Mouse (Mus musculus) kidney, embryonic 14.5 days (tissue): ENCODE measurements at regions not wholly inside any gene's neighbourhood (a gene's known extent, or its start where the extent isn't known, plus 50 kb on each side); places are given as distances from the start of the nearest gene placed in this dataset.
A peak's percentile ranks its signal among the peaks of the same experiment; 100 is the strongest.

ENCODE experiments used
- ATAC-seq: fragments of 200-750 bp; cut with Nextera tagmentation; 2 replicates; pipeline ENCODE4 v1.8.0; 2017; ENCODE audit warnings: moderate number of reproducible peaks, mild to moderate bottlenecking, moderate TSS enrichment, moderate library complexity; ENCODE audit not compliant: low FRiP score, low TSS enrichment
- H3K27ac ChIP-seq: fragments of 300-500 bp; sonication (generic); 2 replicates; pipeline ENCODE4 v1.5.1; 2014; ENCODE audit warnings: low read depth, mild to moderate bottlenecking, low read length, moderate library complexity, mixed read lengths
- H3K27me3 ChIP-seq: fragments of 300-500 bp; sonication (generic); 2 replicates; pipeline ENCODE4 v1.6.1; 2014; ENCODE audit warnings: mild to moderate bottlenecking, low read length; ENCODE audit not compliant: control insufficient read depth, insufficient read depth
- H3K36me3 ChIP-seq: fragments of 300-500 bp; sonication (generic); 2 replicates; pipeline ENCODE4 v1.6.1; 2014; ENCODE audit warnings: low read length, mixed read lengths; ENCODE audit not compliant: control insufficient read depth, insufficient read depth
- H3K4me1 ChIP-seq: fragments of 300-500 bp; sonication (generic); 2 replicates; pipeline ENCODE4 v1.6.1; 2014; ENCODE audit warnings: low read length, mixed read lengths; ENCODE audit not compliant: control insufficient read depth, insufficient read depth
- H3K4me2 ChIP-seq: fragments of 300-500 bp; sonication (generic); replicated peaks from 2 replicates; pipeline ENCODE4 v1.6.1; 2014; ENCODE audit warnings: low read depth, mild to moderate bottlenecking, low read length
- H3K4me3 ChIP-seq: fragments of 300-500 bp; sonication (generic); 2 replicates; pipeline ENCODE4 v1.5.1; 2014; ENCODE audit warnings: mild to moderate bottlenecking, low read length
- H3K9ac ChIP-seq: fragments of 300-500 bp; sonication (generic); 2 replicates; pipeline ENCODE4 v1.6.1; 2014; ENCODE audit warnings: low read depth, mild to moderate bottlenecking, low read length, moderate library complexity
- H3K9me3 ChIP-seq: fragments of 300-500 bp; sonication (generic); 2 replicates; pipeline ENCODE4 v1.6.1; 2016; ENCODE audit warnings: low read length; ENCODE audit not compliant: control insufficient read depth
- WGBS: fragments of 180-500 bp; shearing (Covaris S2); extraction: QIAGEN DNeasy Blood & Tissue Kit; methylation state at CpG from one replicate; pipeline ENCODE4 v1.1.7; 2014; 5-methylcytosine and 5-hydroxymethylcytosine counted together

DNA sequence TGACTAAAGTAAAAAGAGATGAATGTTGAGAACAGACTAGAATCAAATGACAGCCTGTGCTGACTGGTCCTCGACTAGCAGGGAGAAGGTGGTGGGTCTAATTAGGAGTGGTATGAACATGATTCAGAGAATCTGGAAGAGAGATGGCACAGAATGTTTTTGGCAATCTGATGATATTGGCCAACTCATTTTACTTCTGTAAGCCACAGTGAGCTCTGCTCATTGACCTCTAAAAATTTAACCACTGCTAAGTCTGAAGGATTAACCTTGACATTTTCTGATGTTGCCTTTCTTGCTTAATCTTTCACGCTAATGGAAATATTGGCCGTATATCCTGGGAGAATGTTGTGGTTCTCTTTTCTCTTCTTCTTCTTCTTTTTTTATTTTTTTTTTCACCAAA is 1041.6 kb upstream of the Got2 start:
- H3K36me3 ChIP-seq: no peaks in the 10 kb centered on the region
- H3K4me1 ChIP-seq: no peaks in the 10 kb centered on the region
- 72% methylated on average over 3 of the region's 3 CpGs for WGBS
- no peak for ATAC-seq
- no peak overlapping the region for H3K4me3 ChIP-seq
- no peak overlapping the region for H3K9ac ChIP-seq
- H3K27me3 ChIP-seq: no peaks in the 10 kb centered on the region
- H3K4me2 ChIP-seq: no peak overlapping the region
- no peaks in the 10 kb centered on the region for H3K9me3 ChIP-seq
- H3K27ac ChIP-seq: no peak overlapping the region

DNA sequence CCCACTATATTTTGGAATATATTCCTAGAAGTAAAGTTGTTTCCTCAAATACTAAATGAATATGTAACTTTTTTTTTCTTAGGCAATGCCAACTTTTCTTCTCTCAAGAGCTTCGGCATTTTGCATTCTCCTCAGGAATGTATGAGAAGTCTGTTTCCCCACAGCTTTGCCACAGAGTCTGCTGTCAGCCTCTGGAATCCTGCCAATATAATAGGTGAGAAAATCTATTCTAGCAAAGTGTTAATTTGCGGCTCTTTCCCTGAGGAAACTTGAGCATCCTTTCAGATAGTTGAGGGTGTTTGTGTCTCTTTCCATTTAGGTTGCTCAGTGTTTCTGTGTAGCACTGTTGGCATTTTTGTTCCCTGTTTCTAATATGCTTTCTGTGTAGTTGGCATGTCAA is 992.6 kb upstream of the Got2 start:
- no peaks in the 10 kb centered on the region for H3K36me3 ChIP-seq
- no peak overlapping the region for H3K9ac ChIP-seq
- H3K27me3 ChIP-seq: no peaks in the 10 kb centered on the region
- WGBS: 78% methylated on average over 2 of the region's 2 CpGs
- H3K27ac ChIP-seq: no peak overlapping the region
- ATAC-seq: no peak
- no peak overlapping the region for H3K4me2 ChIP-seq
- H3K9me3 ChIP-seq: no peaks in the 10 kb centered on the region
- H3K4me3 ChIP-seq: no peak overlapping the region
- no peaks in the 10 kb centered on the region for H3K4me1 ChIP-seq

DNA sequence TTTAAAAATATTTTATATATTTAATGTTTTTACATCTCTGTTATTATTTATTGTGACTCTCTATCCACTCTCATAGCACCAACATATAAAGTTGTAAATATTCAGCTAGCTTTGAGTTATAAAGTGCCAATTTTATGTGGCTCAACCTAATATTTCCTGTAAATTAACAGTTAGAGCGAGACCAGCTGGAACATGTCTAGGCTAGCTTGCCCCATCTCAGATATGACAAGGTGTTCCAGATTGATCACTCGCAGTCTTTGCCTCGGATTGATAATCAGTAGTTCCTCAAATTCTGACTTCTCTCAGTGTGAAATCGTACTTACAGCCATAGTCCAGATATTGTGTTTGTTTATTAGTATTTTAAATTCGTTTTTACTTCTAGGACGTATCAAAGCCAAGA is 990.4 kb upstream of the Got2 start:
- Histone ChIP-seq H3K4me3 (no peak overlapping the region), H3K4me2 (no peak overlapping the region), H3K9ac (no peak overlapping the region), H3K4me1 (no peaks in the 10 kb centered on the region), H3K27me3 (no peaks in the 10 kb centered on the region), H3K27ac (no peak overlapping the region), H3K36me3 (no peaks in the 10 kb centered on the region), H3K9me3 (no peaks in the 10 kb centered on the region)
- WGBS: 86% methylated on average over 6 of the region's 6 CpGs
- ATAC-seq: no peak

DNA sequence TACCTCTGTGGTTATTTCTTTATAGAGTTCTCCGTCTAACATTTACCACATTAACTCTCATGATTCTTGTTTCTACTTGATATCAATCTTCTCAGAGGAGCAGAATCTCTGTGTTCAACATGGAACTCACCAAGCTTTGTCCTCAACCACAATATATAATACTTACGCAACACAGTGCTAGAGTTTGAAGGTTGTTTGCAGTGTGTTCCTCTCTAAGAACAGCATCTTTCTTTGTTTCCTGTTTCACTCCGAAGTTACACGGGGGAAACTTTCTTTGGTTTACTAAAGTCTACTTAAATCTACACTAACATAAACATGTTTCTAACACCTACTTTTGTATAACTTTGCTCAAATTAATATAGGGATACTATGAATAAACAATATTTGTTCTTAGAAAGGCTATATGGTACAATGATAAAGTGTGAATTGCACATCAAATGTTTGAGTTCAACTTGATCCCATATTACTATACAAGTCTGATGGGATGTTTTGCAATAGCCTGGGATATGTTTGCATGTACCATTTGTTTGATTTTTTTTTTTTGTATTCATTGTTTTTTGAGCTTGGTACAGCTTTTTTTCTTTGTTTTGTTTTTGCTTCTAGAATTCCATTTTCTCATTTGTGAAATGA is 985.2 kb upstream of the Got2 start:
- WGBS: 81% methylated on average over 4 of the region's 4 CpGs
- H3K4me2 ChIP-seq: no peak overlapping the region
- no peak for ATAC-seq

DNA sequence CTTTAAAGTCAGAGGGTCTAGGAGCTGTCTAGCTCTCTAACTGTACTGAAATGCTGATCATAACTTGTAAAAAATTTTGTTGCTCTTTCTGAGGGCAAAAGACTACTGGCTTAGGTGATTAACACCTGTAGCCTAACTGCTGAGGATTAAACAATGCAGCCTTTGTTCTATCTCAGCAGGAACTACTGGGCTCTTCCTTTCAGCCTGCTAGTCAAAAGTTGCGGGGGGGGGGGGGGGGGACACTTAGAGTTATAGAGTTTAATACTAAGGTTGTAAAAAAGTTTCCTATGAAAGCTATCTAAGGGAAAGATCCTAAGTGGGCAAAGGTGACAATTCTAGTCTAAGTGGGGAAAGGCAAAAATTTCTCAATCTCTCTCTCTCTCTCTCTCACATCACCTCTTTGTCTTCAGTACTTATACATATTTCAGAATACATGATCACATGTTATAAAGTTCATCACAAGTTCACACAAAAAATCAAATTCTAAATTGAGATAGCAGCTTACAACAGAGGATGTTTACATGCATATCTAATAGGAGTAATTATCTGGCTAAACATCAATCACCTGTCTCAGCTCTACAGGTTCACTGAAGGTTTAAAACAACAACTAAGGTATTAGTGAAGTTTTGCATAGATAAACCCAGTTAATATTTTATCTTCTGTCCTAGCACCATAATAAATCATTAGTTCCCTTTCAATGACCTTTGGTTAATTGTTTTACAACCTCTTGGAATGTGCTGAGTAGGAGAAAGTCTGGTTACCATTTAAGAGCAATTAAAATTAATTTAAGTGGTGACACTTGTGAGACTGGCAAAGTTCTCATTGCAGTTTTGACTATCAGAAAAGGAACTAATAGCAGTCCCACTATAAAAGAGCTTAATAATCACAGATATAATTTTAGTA is 980.1 kb upstream of the Got2 start:
- H3K36me3 ChIP-seq: no peaks in the 10 kb centered on the region
- no peaks in the 10 kb centered on the region for H3K4me1 ChIP-seq
- ATAC-seq: no peak
- WGBS: 0% methylated on average over 1 of the region's 1 CpGs
- H3K9ac ChIP-seq: no peak overlapping the region
- no peaks in the 10 kb centered on the region for H3K9me3 ChIP-seq
- no peak overlapping the region for H3K4me2 ChIP-seq
- no peaks in the 10 kb centered on the region for H3K27me3 ChIP-seq
- no peak overlapping the region for H3K27ac ChIP-seq
- H3K4me3 ChIP-seq: no peak overlapping the region

More for the DNA sequence above, 985.2 kb upstream of the Got2 start:
- no peaks in the 10 kb centered on the region for H3K4me1 ChIP-seq
- H3K36me3 ChIP-seq: no peaks in the 10 kb centered on the region
- H3K9me3 ChIP-seq: no peaks in the 10 kb centered on the region
- no peaks in the 10 kb centered on the region for H3K27me3 ChIP-seq
- H3K9ac ChIP-seq: no peak overlapping the region
- H3K27ac ChIP-seq: no peak overlapping the region
- H3K4me3 ChIP-seq: no peak overlapping the region

DNA sequence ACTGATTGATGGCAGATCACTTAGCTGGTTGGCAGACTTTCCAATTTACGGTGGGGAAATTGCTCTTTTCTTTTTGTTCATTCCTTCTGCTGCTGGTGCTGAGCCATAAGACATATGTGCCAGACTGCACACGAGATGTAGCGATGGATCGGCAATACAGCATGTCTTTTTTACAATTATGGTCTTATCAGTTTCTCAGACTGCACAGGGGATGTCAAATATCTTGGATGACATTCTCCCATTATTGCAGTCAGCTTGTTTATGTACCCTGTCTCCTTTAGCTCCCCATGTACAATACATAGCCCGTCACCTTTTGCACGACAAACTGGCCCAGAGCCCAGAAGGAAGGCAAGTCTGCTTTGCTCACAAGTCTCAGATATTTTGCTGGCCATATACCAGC is 976.3 kb upstream of the Got2 start:
- H3K9ac ChIP-seq: no peak overlapping the region
- H3K4me2 ChIP-seq: no peak overlapping the region
- no peaks in the 10 kb centered on the region for H3K36me3 ChIP-seq
- H3K27me3 ChIP-seq: no peaks in the 10 kb centered on the region
- WGBS: 47% methylated on average over 6 of the region's 6 CpGs
- ATAC-seq: no peak
- no peak overlapping the region for H3K4me3 ChIP-seq
- H3K9me3 ChIP-seq: no peaks in the 10 kb centered on the region
- H3K27ac ChIP-seq: no peak overlapping the region
- H3K4me1 ChIP-seq: no peaks in the 10 kb centered on the region

DNA sequence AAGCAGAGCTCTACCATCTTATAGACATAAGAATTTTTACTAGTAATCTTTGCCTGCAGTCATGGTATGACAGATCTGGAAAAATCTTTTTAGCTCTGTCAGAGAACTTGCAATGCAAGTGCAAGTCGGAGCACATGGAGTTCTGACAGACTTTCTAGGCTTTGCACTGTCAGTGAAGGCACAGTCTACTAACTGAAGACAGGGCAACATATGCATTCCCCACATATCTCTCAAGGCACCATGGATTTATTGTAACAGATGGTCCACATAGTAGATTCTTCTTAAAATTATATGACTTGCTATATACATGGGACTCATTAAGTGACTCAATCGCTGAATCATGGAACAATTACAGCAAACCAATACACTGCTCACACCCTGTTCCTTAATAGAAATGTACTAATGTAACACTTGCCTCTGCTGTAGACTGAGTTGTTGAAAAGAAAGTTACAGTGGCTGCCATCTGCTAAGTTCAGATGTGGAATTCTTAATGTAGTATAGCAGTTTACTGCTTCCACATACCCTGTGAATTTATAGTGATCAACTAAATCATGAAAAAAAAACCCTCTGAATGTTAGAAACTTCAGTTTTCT is 972.6 kb upstream of the Got2 start:
- Histone ChIP-seq H3K4me2 (no peak overlapping the region), H3K4me3 (no peak overlapping the region), H3K9ac (no peak overlapping the region), H3K9me3 (no peaks in the 10 kb centered on the region), H3K36me3 (no peaks in the 10 kb centered on the region), H3K4me1 (no peaks in the 10 kb centered on the region), H3K27ac (no peak overlapping the region), H3K27me3 (no peaks in the 10 kb centered on the region)
- 87% methylated on average over 2 of the region's 2 CpGs for WGBS
- no peak for ATAC-seq

DNA sequence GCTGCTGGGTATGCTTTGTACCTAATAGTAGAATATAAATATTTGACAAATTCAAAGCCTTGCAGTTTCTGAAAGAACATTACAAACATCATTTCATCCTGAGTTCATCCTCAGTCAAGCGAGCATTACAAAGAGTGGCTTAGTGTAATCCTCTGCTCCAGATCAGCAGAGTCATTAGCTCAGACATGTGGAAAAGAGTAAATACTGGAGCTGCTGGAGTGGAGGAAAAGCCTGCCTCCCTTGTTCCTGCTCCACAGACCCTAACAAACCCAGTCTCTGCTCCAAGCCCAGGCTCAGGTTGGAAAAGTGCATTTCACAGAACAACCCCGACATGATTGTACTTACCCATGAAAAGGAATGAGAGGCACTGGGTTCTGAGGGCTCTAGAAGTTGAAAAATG is 955.2 kb upstream of the Got2 start:
- no peaks in the 10 kb centered on the region for H3K9me3 ChIP-seq
- H3K27ac ChIP-seq: no peak overlapping the region
- ATAC-seq: 0 out of 2 replicates have a peak, but pooled peaks have one; percentile 24
- no peaks in the 10 kb centered on the region for H3K27me3 ChIP-seq
- no peaks in the 10 kb centered on the region for H3K4me1 ChIP-seq
- no peak overlapping the region for H3K4me2 ChIP-seq
- H3K4me3 ChIP-seq: no peak overlapping the region
- no peak overlapping the region for H3K9ac ChIP-seq
- WGBS: 77% methylated on average over 2 of the region's 2 CpGs
- H3K36me3 ChIP-seq: no peaks in the 10 kb centered on the region

DNA sequence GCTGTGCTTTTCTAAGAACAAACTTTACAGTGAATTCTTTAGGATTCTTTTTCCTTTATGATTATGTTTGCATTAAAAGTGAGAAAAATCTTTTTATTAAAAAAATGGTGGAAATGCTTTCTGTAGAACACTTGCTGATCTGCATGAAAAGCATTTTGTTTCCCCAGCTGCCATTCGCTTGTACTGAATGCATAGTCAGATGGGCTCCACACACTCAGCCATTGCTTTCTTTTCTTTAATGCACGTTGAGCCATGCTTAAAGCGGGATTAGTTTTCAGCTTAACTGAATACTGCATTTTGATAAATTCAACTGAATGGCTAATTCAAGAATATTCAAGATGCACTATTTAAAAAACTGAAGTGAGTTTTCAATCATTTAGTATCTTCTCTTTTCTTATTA is 947.2 kb upstream of the Got2 start:
- no peaks in the 10 kb centered on the region for H3K36me3 ChIP-seq
- no peak for ATAC-seq
- H3K4me2 ChIP-seq: no peak overlapping the region
- WGBS: 84% methylated on average over 3 of the region's 3 CpGs
- no peak overlapping the region for H3K4me3 ChIP-seq
- H3K9me3 ChIP-seq: no peaks in the 10 kb centered on the region
- no peaks in the 10 kb centered on the region for H3K4me1 ChIP-seq
- no peaks in the 10 kb centered on the region for H3K27me3 ChIP-seq
- H3K27ac ChIP-seq: no peak overlapping the region
- no peak overlapping the region for H3K9ac ChIP-seq
